Comparison of ENCODE assay signal across 16 mouse cellular contexts in genomic region chr13:99094221-99094620, GRCm38 (mm10).
"Had no signal": no experiment of that assay in that cellular context is flagged by ENCODE, and none has a peak within 500 bp of the region (broad histone marks: within the 10 kb centered on the region; RNA-seq: fewer than 3 reads in every experiment).

No protein-coding gene starts in this region.

- H3K27ac ChIP-seq: kidney, postnatal 0 days; limb, embryonic 13.5 days; stomach, embryonic 15.5 days had no signal

- H3K4me2 ChIP-seq: limb, embryonic 13.5 days; liver, embryonic 11.5 days; lung, embryonic 14.5 days; midbrain, embryonic 12.5 days; stomach, embryonic 15.5 days had no signal

- H3K4me3 ChIP-seq: limb, embryonic 13.5 days; midbrain, embryonic 12.5 days; stomach, embryonic 15.5 days had no signal

- H3K9me3 ChIP-seq: limb, embryonic 13.5 days; midbrain, embryonic 12.5 days; stomach, embryonic 15.5 days had no signal

- DNase-seq: kidney, adult 18-20 months; kidney, postnatal 36 days; left cerebral cortex, postnatal 4 days; lung, embryonic 14.5 days; lung, postnatal 10 days; lung, postnatal 4 days; retina, postnatal 1 day; right cerebral cortex, postnatal 4 days; spleen, adult 18-20 months; thymus, adult 2 months; thymus, postnatal 25 days had no signal

- H3K9ac ChIP-seq: limb, embryonic 13.5 days; lung, embryonic 14.5 days; midbrain, embryonic 12.5 days; stomach, embryonic 15.5 days had no signal

- H3K27me3 ChIP-seq: limb, embryonic 13.5 days; midbrain, embryonic 12.5 days; stomach, embryonic 15.5 days had no signal

- H3K36me3 ChIP-seq: limb, embryonic 13.5 days; midbrain, embryonic 12.5 days; stomach, embryonic 15.5 days had no signal
